Mouse (Mus musculus) brain, embryonic 18.5 days (tissue): Measurements from ENCODE around the gene Auts2.

Source experiments
- DNase-seq: peaks from one replicate; pipeline ENCODE4 v3.0.0-alpha.2; 2012; ENCODE audit warnings: low read depth, low spot score

The Auts2 gene

DNA sequence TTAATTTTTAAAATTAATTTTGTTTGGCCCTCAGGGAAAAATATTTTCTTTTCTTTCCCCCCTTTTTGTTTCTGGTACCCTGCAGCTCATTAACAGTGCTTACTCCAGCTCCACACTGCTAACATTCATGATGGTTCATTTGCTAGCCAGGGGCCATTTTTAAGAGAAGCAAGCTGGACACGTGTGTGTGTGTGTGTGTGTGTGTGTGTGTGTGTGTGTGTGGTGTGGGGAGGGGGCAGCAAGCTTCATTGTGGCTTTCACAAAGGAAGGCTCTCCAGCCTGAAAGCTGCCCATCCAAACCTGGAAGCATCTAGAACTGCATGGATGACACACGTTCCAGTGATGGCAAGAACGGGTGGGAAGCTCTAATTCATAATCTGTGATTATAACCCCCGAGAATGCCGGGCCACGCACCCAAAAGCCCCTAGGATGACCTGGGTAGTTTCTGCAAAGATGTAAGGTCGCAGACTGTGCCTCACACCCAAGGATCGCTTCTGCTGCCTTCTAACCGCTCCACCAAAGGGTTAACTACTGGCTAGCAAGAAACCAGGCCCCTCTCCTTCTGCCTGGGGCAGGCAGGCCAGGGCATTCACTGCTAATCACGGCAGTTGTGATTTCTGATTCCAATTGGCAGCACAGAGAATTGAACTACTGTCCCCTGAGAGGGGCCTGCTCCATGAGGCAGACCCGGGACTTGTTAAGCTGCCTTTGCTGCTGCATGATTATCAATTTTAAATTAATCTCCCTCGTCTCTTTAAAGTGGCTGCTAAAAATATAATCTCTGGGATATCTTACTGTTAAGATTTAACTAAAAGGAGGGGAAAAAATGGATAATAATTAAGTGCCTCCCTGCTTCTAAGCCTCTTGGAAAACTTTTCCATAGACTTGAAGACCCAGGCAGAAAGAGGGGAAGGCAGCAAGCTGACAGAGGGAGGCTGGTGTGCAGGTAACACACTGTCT lies 911.8 kb downstream of the Auts2 start:
- no peak for DNase-seq

DNA sequence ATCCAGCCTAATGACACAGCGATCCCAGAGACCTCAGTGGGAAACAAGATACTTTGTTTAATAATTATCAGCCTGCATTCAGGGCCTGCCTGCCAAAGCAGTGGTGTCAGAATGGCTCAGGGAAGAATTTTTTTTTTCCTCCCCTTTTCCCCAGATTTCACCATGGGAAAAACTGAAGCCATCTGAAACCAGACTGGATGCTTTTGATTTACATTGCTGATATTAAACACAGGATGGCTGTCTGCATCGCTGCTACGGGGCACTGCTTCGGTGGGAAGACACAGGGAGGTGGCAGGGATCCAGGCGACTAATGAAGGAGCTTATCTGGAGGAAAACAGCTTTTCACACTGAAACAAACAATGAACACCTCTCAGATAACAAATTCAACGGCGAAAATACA lies 912.6 kb downstream of the Auts2 start:
- DNase-seq: no peak

DNA sequence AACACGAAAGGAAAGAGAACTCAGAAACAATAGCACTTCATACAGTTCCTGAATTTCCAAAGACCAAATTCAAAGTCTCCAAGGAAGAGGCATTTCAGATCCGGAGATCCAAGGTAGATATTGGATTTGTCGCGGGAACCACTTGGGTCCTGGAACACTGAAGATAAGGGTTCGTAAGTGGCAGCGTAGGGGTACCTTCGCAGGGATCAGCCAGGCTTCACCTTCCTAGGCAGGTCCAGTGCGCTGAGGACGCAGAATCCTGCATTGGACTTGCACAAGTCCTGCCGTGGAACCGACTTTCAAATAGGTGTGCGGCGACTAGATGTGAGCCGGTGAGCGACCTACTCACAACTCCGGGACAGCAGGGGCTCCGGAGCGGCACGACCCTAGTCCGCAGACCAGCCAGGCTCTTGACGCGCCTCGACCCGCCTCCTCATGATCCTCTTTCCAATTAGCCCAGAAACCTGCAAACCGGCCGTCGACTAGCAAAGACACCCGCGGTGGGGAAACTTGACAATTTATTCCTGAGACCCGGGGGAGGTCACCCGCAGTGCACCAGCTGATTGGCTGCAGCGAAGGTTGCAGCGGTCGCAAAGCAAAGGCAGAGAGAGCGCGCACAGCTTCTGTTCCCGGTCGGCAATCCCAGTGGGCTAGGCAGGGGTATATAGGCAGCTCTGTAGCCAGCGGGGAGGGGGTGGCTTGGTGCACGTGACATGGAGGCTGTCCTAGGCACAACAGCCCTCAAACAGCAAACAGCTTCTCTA lies 926.8 kb downstream of the Auts2 start:
- DNase-seq: no peak

DNA sequence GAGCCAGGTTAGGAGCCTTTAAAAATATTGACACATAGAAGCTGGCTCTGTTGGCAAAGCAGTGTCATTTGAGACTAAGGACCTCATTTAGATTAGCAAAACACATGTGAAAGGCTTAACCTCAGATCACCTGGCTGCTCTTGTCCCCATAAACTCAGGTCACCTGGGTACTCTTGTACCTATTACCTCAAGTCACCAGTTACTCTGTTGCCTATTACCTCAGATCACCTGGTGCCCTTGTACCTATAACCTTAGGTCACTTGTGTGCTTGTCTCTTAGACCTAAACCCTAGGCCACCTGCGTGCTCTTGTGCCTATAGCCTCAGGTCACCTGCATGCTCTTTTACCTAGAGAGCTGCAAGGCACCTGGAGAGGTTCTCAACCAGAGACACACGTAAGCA lies 928.9 kb downstream of the Auts2 start:
- no peak for DNase-seq

DNA sequence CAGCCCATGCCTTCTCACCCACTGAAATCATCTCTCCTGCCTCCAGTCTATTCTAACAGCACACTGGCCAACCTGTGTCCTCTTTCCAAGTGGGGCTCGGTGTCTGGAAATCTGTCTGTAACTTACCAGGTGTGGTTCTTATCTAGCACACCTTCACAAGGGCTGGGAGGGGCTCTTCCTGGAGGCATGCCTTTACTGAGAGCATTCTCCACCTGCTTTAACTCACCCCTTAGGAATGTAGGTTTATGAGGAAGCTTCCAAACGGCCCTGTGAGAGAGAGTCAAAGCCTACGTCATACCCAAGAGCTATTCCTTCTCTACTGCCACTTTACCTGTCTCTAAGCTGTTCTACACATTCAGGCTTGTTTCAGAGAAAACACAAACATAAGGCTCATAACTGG lies 929.8 kb downstream of the Auts2 start:
- DNase-seq: no peak

DNA sequence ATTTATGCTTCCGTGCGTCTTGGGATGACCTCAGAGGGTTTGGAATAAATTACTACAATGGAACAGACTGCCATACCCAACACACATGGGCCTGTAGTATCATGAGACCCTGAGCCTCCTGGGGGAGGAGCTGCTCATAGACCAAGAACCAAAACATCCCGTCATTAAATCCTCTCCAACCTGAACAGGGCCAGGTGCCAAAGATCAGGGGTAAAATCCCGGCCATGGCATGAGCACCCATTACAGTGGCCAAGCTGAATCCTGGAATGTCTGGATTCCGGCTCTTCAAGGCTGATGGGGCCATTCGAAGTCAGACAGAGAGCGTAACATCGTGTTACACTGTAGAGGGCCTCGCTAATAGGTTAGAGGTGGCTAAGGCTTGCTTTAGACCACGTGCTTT lies 932.4 kb downstream of the Auts2 start:
- DNase-seq: no peak

DNA sequence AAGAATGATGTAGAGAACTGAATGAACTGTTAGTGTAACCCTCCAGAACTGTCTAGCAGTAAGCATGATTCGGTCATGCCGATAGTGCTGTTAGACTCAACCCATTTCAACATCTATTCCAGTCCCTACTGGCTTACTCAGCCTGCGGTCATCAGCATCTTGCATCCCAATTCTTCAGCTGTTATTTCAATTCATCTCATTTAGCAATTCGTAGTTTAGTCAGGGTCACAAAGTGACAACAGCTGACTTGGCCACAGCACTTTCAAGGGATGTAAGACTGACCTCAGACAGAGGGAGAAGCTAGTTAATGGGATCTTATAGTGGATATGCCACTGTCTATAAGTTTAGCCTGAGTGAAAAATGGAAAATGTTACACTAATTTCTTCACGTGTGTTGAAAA lies 936.4 kb downstream of the Auts2 start:
- no peak for DNase-seq

DNA sequence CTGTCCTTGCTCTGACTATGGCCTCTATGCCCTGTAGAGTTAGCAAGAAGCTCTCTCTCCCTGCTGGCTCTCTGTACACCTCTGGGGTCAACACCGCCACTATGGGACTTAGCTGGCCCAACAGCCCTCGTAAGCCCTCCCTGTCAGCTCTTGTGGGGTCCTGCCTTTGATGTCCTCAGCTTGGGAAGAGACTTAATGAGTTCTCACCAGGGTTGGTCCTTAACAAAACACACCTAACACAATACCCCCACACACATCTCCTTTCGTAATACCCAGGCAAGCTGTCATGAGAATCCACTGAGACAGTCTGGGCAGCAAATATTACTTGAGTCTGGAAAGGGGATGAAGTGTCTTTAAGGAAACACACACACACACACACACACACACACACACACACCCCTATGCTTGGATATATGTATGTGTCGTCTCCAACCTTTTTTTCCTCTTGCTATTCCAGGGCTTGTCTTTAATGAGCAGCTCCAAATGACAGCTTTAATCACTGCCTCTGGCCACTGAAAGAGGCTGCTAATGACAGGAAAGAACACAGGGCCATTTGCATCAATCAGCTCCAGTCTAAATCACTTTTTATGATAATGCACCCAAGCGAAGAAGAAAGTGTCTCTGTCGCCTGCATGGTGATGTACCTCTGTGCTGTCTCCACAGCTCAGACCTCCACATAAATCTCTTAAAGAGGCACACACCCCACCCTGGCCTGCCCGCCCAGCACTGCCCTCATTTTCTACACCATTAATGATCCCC lies 941.0 kb downstream of the Auts2 start:
- DNase-seq: no peak

DNA sequence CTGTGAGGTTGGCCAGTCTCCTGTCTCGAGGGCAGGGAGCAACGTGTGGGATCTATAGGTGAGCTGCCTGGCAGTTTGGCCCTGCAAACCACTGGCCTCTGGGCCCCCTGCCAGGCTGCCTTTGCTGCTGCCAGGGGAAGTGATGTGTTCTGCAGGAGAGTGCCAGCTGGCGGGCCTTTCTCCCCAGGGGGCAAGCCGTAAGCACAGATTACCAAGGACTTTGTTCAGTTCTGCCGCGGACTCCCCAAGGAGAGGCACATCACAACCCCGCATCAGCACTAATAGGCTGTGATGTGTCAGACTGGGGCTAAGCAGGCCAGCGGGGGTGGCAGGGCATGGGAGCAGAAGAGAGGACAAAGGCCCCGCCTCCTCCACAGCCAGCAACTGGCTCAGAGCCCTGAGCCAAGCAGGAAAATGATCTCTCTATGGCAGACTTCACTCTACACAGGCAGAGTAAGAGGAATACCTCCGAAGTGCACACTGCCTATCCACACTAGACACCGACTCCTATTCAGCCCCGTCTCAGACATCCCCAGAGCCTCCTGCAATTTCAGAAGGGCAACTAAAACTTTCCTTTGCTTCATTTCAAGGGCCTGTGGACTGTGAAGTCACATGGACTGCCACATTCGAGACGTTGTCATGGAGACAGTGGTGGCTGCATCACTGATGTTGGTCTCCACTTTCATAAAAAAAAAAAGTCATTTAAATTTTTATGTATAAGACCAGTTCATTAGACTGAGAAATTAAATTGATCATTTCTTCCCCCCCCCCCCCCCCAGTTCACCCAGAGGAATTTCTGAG lies 942.6 kb downstream of the Auts2 start:
- DNase-seq: no peak

DNA sequence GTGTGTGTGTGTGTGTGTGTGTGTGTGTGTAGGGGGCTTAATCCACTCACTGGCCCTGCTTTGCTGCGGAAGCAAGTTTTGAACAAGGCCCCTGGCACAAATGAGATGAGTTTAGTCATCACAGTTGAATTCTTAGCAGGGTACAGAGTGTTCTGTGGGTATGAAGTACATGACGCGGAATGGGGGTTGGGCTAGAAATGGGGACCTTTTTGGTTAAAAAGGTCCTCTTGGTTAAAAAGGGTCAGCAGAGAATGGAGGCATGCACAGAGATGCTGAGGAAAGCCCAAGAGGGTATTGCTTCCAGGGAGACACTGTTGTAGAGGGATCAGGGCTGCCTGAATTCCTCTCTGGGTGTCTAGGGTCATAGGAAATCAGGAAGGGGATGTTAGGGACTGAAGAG lies 945.6 kb downstream of the Auts2 start:
- no peak for DNase-seq

DNA sequence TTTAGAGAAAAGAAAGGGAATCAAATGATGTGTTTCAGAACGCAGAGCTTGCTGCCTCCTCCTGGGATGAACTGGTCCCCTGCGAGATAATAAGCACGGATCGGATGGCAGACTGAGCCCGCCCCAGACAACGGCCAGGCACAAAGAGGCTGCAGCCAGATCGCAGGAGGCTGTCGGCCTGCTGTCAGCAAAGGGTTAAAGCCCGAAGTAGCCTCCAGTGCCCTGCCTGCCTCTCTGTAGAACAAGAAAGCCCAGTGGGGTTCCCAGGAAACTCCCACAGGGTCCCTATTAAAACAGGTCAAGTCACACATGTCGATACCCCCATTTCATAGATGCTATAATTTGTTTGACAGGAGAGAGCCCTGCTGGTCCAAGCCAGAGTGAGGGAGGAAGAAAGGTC lies 946.6 kb downstream of the Auts2 start:
- DNase-seq: no peak

DNA sequence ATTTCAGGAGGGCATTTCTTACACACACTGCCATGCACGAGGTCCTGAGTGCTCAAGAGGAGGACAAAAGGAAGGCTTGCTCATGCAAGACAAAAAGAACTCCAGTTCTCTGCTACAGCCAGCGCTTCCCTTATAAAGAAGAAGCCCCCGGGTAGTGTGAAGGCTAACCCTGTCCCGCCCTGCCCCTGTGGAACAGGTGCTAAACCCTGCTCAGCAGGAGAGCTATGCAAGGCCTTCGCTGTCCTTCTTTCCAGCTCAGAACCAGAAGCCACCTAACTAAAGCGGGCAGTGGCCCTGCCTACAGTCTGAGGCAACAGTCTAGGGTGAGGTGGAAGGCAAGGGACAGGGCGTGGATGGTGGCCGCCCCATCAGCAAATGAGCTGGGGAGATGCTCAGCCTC lies 947.4 kb downstream of the Auts2 start:
- no peak for DNase-seq

DNA sequence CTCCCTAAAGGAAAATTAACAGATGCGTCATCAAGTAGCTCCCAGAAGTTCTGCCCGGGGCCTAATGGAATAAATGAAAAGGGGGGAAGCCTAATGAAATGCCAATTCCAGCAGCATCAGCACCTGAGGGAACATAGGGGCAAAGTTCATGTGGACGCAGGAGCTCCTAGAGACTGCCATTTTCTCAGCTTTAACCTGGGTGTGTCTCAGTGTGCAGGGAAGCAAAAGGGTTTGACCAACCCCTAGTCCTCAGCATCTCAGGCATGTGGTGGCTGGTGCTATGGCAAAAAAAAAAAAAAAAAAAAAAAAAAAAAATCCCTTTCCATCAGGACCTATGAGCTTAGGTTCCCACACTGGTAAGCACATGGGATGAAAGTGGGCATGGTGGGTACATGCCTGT lies 948.5 kb downstream of the Auts2 start:
- no peak for DNase-seq

DNA sequence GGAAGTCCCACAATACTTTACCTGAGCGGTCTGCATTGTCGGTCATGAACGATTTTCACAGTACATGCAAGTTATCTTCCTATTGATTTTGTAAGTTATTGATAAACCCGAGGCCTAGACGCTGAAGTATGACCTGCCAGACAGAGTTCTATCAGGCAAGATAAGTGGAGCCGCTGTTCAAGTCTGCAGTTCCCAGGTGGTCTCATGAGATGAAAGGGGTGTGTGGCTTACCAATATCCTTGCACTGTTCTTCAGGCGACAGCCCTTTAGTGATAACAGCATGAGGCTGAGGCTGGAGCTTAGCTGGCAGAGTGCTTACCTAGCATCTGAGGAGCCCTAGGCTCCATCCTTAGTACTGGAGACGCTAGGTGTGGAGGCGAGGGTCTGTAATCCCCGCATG lies 949.9 kb downstream of the Auts2 start:
- DNase-seq: no peak

DNA sequence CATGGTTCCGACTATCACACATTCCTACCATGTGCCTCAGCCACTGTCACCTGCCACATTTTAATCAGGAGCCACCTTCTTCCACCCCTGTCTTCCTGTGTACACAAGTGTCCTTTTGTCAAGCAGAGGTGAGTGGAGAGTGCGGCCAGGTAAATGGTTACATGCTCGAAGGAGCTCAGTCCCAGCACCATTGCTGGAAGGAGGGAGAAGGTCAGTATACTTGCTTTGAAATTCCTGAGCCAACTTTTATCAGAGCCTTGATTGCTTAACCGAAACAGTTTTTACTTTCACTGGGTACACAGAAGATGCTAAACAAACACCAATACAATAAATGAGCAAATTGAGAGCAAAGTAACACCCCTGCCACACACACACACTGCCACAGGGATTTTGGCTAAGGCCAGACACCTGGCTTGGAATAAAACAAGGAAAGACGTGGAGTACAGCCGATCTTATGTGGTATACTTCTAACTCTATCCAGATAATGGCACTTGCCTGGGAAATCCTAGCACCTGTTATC lies 953.1 kb downstream of the Auts2 start:
- DNase-seq: no peak

DNA sequence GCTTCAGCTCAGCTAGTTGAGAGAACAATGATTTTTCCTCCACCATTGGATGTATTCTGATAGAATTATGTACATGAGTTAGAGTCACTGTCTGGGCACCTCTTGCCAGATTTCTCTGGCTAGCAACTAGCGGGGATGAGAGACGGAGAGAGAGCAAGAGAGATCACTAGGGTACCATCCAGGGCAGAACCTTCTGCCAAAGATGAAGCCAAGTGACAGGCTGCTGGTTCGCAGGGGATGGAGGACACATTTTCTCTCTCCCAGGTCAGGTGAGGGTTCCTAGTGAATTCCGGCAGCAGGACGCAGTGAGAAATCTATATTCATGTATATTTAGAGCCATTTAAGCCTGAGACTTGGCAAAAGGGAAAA lies 956.8 kb downstream of the Auts2 start:
- DNase-seq: no peak

DNA sequence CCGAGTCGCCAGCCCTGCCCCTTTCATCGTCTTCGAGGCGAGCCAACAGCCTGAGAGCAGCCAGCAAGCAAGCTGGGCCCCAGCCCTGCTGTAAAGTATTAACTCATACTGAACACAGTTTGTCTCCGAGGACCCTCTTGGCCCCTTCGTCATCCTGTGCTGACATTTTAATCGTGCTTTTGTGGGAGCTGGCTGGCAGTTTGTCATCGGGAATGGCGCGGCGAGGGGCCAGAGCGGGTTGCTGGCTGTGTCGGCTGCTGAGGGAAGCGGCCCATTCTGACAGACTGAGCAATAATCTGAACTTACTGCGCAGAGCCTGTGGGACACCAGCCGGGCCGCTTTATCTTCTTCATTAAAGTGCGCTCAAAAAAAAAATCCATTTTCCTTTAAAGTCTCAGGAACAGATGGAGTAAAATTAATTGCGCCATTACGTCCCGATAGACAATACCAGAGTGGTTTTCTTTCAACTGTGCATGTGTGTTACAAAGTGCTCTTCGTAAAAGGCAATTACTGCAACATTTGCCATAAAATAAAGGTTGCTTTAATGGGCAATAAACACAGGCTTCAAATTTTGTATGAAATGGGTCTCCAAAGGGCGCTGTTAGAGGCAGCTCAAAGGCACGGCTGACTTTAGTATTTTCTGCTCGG lies 957.3 kb downstream of the Auts2 start:
- DNase-seq: no peak

DNA sequence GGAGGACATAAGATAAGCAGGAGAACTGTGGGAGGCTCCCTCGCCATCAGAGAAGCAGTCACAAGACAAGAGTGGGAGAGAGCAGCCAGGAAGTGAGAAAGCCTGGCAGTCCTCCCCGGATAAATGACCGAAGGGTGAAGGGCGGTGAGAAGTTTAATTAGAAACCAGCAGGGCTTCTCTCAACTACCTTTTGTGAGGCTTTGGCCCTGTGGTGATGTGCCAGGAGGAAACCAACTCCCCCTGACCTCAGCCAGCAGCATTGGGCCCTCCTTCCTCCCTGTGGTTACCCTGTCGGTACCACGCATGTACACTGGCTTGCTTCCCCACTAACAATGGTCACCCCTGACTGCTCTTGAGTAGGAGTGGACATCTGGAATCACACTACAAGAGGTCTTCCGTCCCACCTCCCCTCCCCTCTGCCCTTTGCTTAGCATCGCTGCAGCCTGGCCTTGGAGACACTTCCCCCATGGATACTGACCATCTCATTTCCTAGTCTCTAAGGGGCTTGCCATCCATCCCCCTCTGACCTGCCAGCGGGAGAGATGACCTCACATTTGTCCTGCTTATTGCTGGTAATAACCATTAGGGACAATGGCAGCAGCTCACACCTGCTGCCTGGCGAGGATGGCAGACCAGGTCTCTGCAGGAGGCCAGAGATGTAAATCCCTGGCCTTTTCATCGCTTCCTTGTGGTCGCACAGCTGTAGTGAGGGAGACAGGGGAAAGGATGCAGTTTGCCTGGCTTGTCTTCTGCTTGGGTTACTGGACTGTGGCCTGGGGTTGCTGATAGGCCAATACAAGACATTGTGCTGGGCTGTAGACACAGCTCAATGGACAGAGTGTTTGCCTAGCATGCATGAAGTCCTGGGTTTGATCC lies 958.6 kb downstream of the Auts2 start:
- DNase-seq: no peak
